Mouse (Mus musculus) intestine, embryonic 14.5 days (tissue): ENCODE results near the gene Syt2. TPM values are rescaled to one million over a fixed set of nuclear protein-coding genes. Genes with fewer than 3 reads are reported as not detected.

Experiments used
- ATAC-seq: fragments of 200-750 bp; cut with Nextera tagmentation; replicated peaks from 2 replicates; pipeline ENCODE4 v1.8.0; 2017; ENCODE audit warnings: low read depth, moderate number of reproducible peaks, moderate TSS enrichment, moderate library complexity; ENCODE audit not compliant: low FRiP score, low TSS enrichment
- DNase-seq: peaks from one replicate; pipeline ENCODE4 v3.0.0-alpha.2; 2018; ENCODE audit warnings: low spot score
- H3K27ac ChIP-seq: fragments of 300-500 bp; sonication (generic); 2 replicates; pipeline ENCODE4 v1.5.1; 2014; ENCODE audit warnings: low read depth, mild to moderate bottlenecking, control low read depth
- H3K27me3 ChIP-seq: fragments of 300-500 bp; sonication (generic); replicated peaks from 2 replicates; pipeline ENCODE4 v1.6.1; 2014; ENCODE audit warnings: low read length, control low read depth; ENCODE audit not compliant: control insufficient read depth, insufficient read depth
- H3K36me3 ChIP-seq: fragments of 300-500 bp; sonication (generic); 2 replicates; pipeline ENCODE4 v1.6.1; 2014; ENCODE audit warnings: low read length, control low read depth; ENCODE audit not compliant: control insufficient read depth, insufficient read depth
- H3K4me1 ChIP-seq: fragments of 300-500 bp; sonication (generic); replicated peaks from 2 replicates; pipeline ENCODE4 v1.6.1; 2014; ENCODE audit warnings: low read length, control low read depth, mixed read lengths; ENCODE audit not compliant: control insufficient read depth, insufficient read depth
- H3K4me2 ChIP-seq: fragments of 300-500 bp; sonication (generic); 2 replicates; pipeline ENCODE4 v1.6.1; 2014; ENCODE audit warnings: low read length
- H3K4me3 ChIP-seq: fragments of 300-500 bp; sonication (generic); 2 replicates; pipeline ENCODE4 v1.5.1; 2014; ENCODE audit warnings: low read depth, low read length, control low read depth, mixed read lengths
- H3K9ac ChIP-seq: fragments of 300-500 bp; sonication (generic); 2 replicates; pipeline ENCODE4 v1.6.1; 2014; ENCODE audit warnings: mild to moderate bottlenecking, low read length
- H3K9me3 ChIP-seq: fragments of 300-500 bp; sonication (generic); 2 replicates; pipeline ENCODE4 v1.6.1; 2016; ENCODE audit warnings: low read length, control low read depth; ENCODE audit not compliant: control insufficient read depth
- WGBS: fragments of 180-500 bp; shearing (Covaris S2); extraction: QIAGEN DNeasy Blood & Tissue Kit; methylation state at CpG from one replicate; pipeline ENCODE4 v1.1.7; 2014; 5-methylcytosine and 5-hydroxymethylcytosine counted together
- polyA plus RNA-seq: library from polyadenylated mRNA; unstranded; fragments of >200 nt; fragmentation: Nextera tagmentation; extraction: Ambion mirVana; gene quantifications from 2 replicates; pipeline ENCODE4 v1.2.1, GENCODE M21; 2014

Gene Syt2
- polyA plus RNA-seq: 2.1 and 2.9 TPM in 2 replicates

GRCm38 (mm10) chr1:134646261-134646962 is at the start of gene Syt2:
Gene Syt2, plus strand, starts transcription at chr1:134646677.
- H3K4me3 ChIP-seq: peak within 1 kb of the TSS; percentile 50
- DNase-seq (peak; percentile 80), ATAC-seq (peak; percentile 53)
- H3K27me3 ChIP-seq: peaks cover 53% of the 10 kb centered on the region
- WGBS: under 1% methylated on average over 63 of the region's 63 CpGs
- H3K36me3 ChIP-seq: no peaks in the 10 kb centered on the region
- H3K9me3 ChIP-seq: no peaks in the 10 kb centered on the region
- H3K4me2 ChIP-seq: peak within 1 kb of the TSS; percentile 70
- H3K4me1 ChIP-seq: peaks cover 7% of the 10 kb centered on the region
- H3K9ac ChIP-seq: peak within 1 kb of the TSS; percentile 34
- H3K27ac ChIP-seq: no peak within 1 kb of the TSS

GRCm38 (mm10) chr1:134597339-134598054 is 49.0 kb upstream of the Syt2 start:
- Histone ChIP-seq H3K27me3 (no peaks in the 10 kb centered on the region), H3K9ac (no peak overlapping the region), H3K36me3 (peaks cover 92% of the 10 kb centered on the region), H3K4me3 (no peak overlapping the region), H3K27ac (no peak overlapping the region), H3K4me2 (no peak overlapping the region), H3K9me3 (no peaks in the 10 kb centered on the region), H3K4me1 (no peaks in the 10 kb centered on the region)
- no peak for DNase-seq
- WGBS: 85% methylated on average over 9 of the region's 9 CpGs
- ATAC-seq: no peak

- no peaks in the 10 kb centered on the region for H3K27me3 ChIP-seq
- H3K9ac ChIP-seq: no peak overlapping the region
- no peaks in the 10 kb centered on the region for H3K9me3 ChIP-seq
- WGBS: 90% methylated on average over 2 of the region's 2 CpGs
- H3K27ac ChIP-seq: no peak overlapping the region
- no peak overlapping the region for H3K4me3 ChIP-seq
- DNase-seq: no peak
- H3K4me2 ChIP-seq: no peak overlapping the region
- H3K36me3 ChIP-seq: peaks cover 95% of the 10 kb centered on the region
- no peak for ATAC-seq
- peaks cover 9% of the 10 kb centered on the region; the same call in 1 of the 2 replicates for H3K4me1 ChIP-seq
Observed at GRCm38 (mm10) chr1:134604086-134604485, 42.4 kb upstream of the Syt2 start.

GRCm38 (mm10) chr1:134605670-134606069 is 40.8 kb upstream of the Syt2 start:
- no peak overlapping the region for H3K4me2 ChIP-seq
- H3K36me3 ChIP-seq: peaks cover 84% of the 10 kb centered on the region
- H3K27me3 ChIP-seq: no peaks in the 10 kb centered on the region
- no peak overlapping the region for H3K9ac ChIP-seq
- peaks cover 9% of the 10 kb centered on the region; the same call in 1 of the 2 replicates for H3K4me1 ChIP-seq
- DNase-seq (no peak), ATAC-seq (no peak)
- no peak overlapping the region; the same call in 1 of the 2 replicates for H3K27ac ChIP-seq
- no peak overlapping the region for H3K4me3 ChIP-seq
- 45% methylated on average over 8 of the region's 8 CpGs for WGBS
- no peaks in the 10 kb centered on the region for H3K9me3 ChIP-seq

GRCm38 (mm10) chr1:134606381-134606780 is 40.1 kb upstream of the Syt2 start:
- no peak overlapping the region for H3K27ac ChIP-seq
- no peak for DNase-seq
- H3K9ac ChIP-seq: no peak overlapping the region
- no peak overlapping the region for H3K4me3 ChIP-seq
- H3K4me2 ChIP-seq: no peak overlapping the region
- H3K4me1 ChIP-seq: peaks cover 9% of the 10 kb centered on the region; the same call in 1 of the 2 replicates
- peaks cover 81% of the 10 kb centered on the region for H3K36me3 ChIP-seq
- ATAC-seq: no peak
- WGBS: 83% methylated on average over 2 of the region's 2 CpGs
- H3K27me3 ChIP-seq: no peaks in the 10 kb centered on the region
- H3K9me3 ChIP-seq: no peaks in the 10 kb centered on the region

- peaks cover 76% of the 10 kb centered on the region for H3K36me3 ChIP-seq
- no peak overlapping the region for H3K27ac ChIP-seq
- 80% methylated on average over 1 of the region's 1 CpGs for WGBS
Observed at GRCm38 (mm10) chr1:134607279-134607678, 39.2 kb upstream of the Syt2 start.

GRCm38 (mm10) chr1:134609172-134609571 is 37.3 kb upstream of the Syt2 start:
- H3K27ac ChIP-seq: peak overlapping the region; percentile 14; the same call in 1 of the 2 replicates
- no peak overlapping the region for H3K9ac ChIP-seq
- no peaks in the 10 kb centered on the region for H3K27me3 ChIP-seq
- no peak overlapping the region for H3K4me2 ChIP-seq
- no peak for DNase-seq
- H3K4me1 ChIP-seq: peaks cover 9% of the 10 kb centered on the region; the same call in 1 of the 2 replicates
- 15% methylated on average over 4 of the region's 4 CpGs for WGBS
- no peaks in the 10 kb centered on the region for H3K9me3 ChIP-seq
- peak; percentile 29; the same call in 1 of the 2 replicates for ATAC-seq
- H3K36me3 ChIP-seq: peaks cover 78% of the 10 kb centered on the region
- no peak overlapping the region for H3K4me3 ChIP-seq

More at GRCm38 (mm10) chr1:134607279-134607678, 39.2 kb upstream of the Syt2 start:
- Histone ChIP-seq H3K4me2 (no peak overlapping the region), H3K9ac (no peak overlapping the region), H3K4me3 (no peak overlapping the region), H3K27me3 (no peaks in the 10 kb centered on the region), H3K4me1 (peaks cover 9% of the 10 kb centered on the region; the same call in 1 of the 2 replicates), H3K9me3 (no peaks in the 10 kb centered on the region)
- DNase-seq (no peak), ATAC-seq (no peak)

GRCm38 (mm10) chr1:134614554-134614953 is 31.9 kb upstream of the Syt2 start:
- H3K4me1 ChIP-seq: no peaks in the 10 kb centered on the region
- no peak overlapping the region for H3K4me2 ChIP-seq
- no peaks in the 10 kb centered on the region for H3K9me3 ChIP-seq
- H3K36me3 ChIP-seq: peaks cover 76% of the 10 kb centered on the region
- DNase-seq (no peak), ATAC-seq (no peak)
- H3K4me3 ChIP-seq: no peak overlapping the region
- no peaks in the 10 kb centered on the region for H3K27me3 ChIP-seq
- H3K9ac ChIP-seq: no peak overlapping the region
- H3K27ac ChIP-seq: no peak overlapping the region
- 94% methylated on average over 5 of the region's 5 CpGs for WGBS
